Mouse (Mus musculus): ENCODE measurements around the gene Polr2a. TPM values are rescaled to one million over a fixed set of nuclear protein-coding genes. Genes with fewer than 3 reads are reported as not detected.
A peak's percentile ranks its signal among the peaks of the same experiment; 100 is the strongest.

Polr2a gene
- total and polyA plus RNA-seq, 2 experiments from 2014 or later = 10.2 to 16.9 TPM

- TF ChIP-seq CTCF (IDR thresholded peaks at IDR 0.05) = no peak
- H3K9ac ChIP-seq (replicated peaks; ENCODE audit: low read length, poor library complexity, severe bottlenecking) = no peak overlapping the region; the same call in 1 of the 2 replicates
- H3K4me2 ChIP-seq (ENCODE audit: low read depth, low read length, poor library complexity, severe bottlenecking) = peak overlapping the region; percentile 71
- no peak overlapping the region for H3K27ac ChIP-seq (ENCODE audit: low read depth, low read length)
- no peak for ATAC-seq (ENCODE audit: low FRiP score)
- no peak for DNase-seq (ENCODE audit: low spot score)
- H3K4me1 ChIP-seq (ENCODE audit: insufficient read depth, low read length) = peaks cover 11% of the 10 kb centered on the region
- H3K9me3 ChIP-seq (ENCODE audit: low read length) = no peaks in the 10 kb centered on the region
- no peaks in the 10 kb centered on the region for H3K27me3 ChIP-seq (ENCODE audit: insufficient read depth, low read length)
- no peaks in the 10 kb centered on the region for H3K36me3 ChIP-seq (ENCODE audit: insufficient read depth, low read length)
- WGBS = 62% methylated on average over 4 of the region's 4 CpGs
- peak overlapping the region; percentile 90 for H3K4me3 ChIP-seq (ENCODE audit: low read depth, low read length)
These were observed 9.1 kb upstream of the Polr2a start for GRCm38 (mm10) chr11:69767625-69767909.

- Histone ChIP-seq H3K9me3 (ENCODE audit: low read length) (no peaks in the 10 kb centered on the region), H3K4me2 (ENCODE audit: low read depth, low read length, poor library complexity, severe bottlenecking) (peak overlapping the region; percentile 71), H3K4me3 (ENCODE audit: low read depth, low read length) (peak overlapping the region; percentile 90), H3K9ac (replicated peaks; ENCODE audit: low read length, poor library complexity, severe bottlenecking) (peak overlapping the region; percentile 100), H3K27me3 (ENCODE audit: insufficient read depth, low read length) (no peaks in the 10 kb centered on the region), H3K27ac (ENCODE audit: low read depth, low read length) (peak overlapping the region; percentile 90), H3K4me1 (ENCODE audit: insufficient read depth, low read length) (peaks cover 11% of the 10 kb centered on the region), H3K36me3 (ENCODE audit: insufficient read depth, low read length) (no peaks in the 10 kb centered on the region)
- WGBS = 60% methylated on average over 13 of the region's 13 CpGs
- ATAC-seq (ENCODE audit: low FRiP score) = no peak
- no peak for DNase-seq (ENCODE audit: low spot score)
- no peak for TF ChIP-seq CTCF (IDR thresholded peaks at IDR 0.05)
These were observed 8.6 kb upstream of the Polr2a start for GRCm38 (mm10) chr11:69766872-69767624.

GRCm38 (mm10) chr11:69766126-69766609 lies 7.7 kb upstream of the Polr2a start:
- Histone ChIP-seq H3K36me3 (ENCODE audit: insufficient read depth, low read length) (no peaks in the 10 kb centered on the region), H3K4me2 (ENCODE audit: low read depth, low read length, poor library complexity, severe bottlenecking) (peak overlapping the region; percentile 71), H3K27ac (ENCODE audit: low read depth, low read length) (peak overlapping the region; percentile 90), H3K9ac (replicated peaks; ENCODE audit: low read length, poor library complexity, severe bottlenecking) (peak overlapping the region; percentile 100), H3K27me3 (ENCODE audit: insufficient read depth, low read length) (no peaks in the 10 kb centered on the region), H3K4me1 (ENCODE audit: insufficient read depth, low read length) (peaks cover 11% of the 10 kb centered on the region), H3K4me3 (ENCODE audit: low read depth, low read length) (peak overlapping the region; percentile 90), H3K9me3 (ENCODE audit: low read length) (no peaks in the 10 kb centered on the region)
- TF ChIP-seq CTCF (IDR thresholded peaks at IDR 0.05) = no peak
- peak; percentile 77 for ATAC-seq (ENCODE audit: low FRiP score)
- WGBS = under 1% methylated on average over 34 of the region's 37 CpGs
- DNase-seq (ENCODE audit: low spot score) = peak; percentile 72

DNA sequence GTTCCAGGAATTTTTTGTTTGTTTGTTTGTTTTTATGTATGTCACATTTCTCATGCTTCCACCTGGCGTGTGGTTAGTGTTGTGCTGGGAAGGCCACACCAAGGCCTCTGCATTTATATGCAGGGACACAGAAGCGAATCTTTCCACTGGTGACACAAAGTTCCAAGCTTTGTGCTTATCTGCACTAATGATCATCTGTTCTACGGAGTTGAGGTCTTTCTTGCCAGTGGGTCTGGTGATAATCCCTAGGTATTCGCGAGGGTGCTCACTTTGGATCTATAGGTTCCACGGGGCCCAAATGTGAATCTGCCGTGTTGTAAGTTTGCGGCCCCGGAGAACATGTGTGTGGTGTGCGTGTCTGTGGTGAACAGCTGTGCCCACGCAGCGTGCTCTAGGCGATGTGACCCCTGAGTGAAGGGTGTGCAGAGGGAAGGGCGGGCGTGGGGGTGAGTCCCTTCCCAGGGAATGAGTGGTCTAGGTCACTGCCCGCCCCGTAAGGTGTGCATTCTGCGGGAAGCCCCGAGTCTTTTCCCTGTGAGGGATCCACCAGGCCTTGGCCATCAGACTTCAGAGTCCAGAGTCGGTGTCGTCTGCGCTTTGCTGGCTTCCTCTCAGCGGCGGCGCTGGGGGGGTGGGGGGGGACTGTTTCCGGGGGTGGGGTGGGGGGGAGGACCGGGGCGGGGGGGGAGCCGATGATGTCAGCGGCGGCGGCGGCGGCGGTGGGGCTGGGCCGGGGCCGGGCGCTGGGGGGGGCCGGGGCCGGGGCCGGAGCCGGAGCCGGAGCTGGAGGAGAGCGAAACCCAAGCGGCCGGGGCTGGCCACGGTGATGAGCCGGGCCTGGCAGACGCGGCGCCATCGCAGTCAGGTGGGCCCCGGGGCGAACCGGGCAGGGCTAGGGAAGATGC lies 7.0 kb upstream of the Polr2a start, which contains the start of gene Zbtb4:
Gene Zbtb4 (plus strand): TSS at position 692 of the 905 bp plus-strand sequence.
- Histone ChIP-seq H3K4me1 (ENCODE audit: insufficient read depth, low read length) (peaks cover 13% of the 10 kb centered on the region), H3K27ac (ENCODE audit: low read depth, low read length) (peak within 1 kb of the TSS; percentile 90), H3K9ac (replicated peaks; ENCODE audit: low read length, poor library complexity, severe bottlenecking) (peak within 1 kb of the TSS; percentile 100), H3K4me3 (ENCODE audit: low read depth, low read length) (peak within 1 kb of the TSS; percentile 90), H3K9me3 (ENCODE audit: low read length) (no peaks in the 10 kb centered on the region), H3K27me3 (ENCODE audit: insufficient read depth, low read length) (no peaks in the 10 kb centered on the region), H3K36me3 (ENCODE audit: insufficient read depth, low read length) (no peaks in the 10 kb centered on the region), H3K4me2 (ENCODE audit: low read depth, low read length, poor library complexity, severe bottlenecking) (peak within 1 kb of the TSS; percentile 71)
- no peak for TF ChIP-seq CTCF (IDR thresholded peaks at IDR 0.05)
- DNase-seq (ENCODE audit: low spot score) (peak; percentile 35), ATAC-seq (ENCODE audit: low FRiP score) (peak; percentile 64)
- 18% methylated on average over 34 of the region's 55 CpGs for WGBS

DNA sequence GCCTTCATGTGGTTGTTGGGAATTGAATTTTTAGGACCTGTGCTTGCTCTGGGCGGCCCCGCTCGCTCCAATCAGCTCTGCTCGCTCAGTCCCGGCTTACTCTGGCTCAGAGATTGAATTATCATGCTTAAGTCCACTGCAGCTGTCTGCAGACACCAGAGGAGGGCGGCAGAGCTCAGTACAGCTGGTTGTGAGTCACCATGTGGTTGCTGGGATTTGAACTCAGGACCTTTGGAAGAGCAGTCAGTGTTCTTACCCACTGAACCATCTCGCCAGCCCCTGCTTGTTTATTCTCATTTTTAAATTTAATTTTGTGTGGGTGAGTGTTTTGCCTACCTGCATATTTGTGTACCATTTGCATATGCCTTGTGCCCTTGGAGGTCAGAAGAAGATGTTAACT lies 5.1 kb upstream of the Polr2a start:
- 72% methylated on average over 7 of the region's 7 CpGs for WGBS
- Histone ChIP-seq H3K4me2 (ENCODE audit: low read depth, low read length, poor library complexity, severe bottlenecking) (no peak overlapping the region), H3K9me3 (ENCODE audit: low read length) (no peaks in the 10 kb centered on the region), H3K36me3 (ENCODE audit: insufficient read depth, low read length) (no peaks in the 10 kb centered on the region), H3K9ac (replicated peaks; ENCODE audit: low read length, poor library complexity, severe bottlenecking) (no peak overlapping the region), H3K27ac (ENCODE audit: low read depth, low read length) (no peak overlapping the region), H3K27me3 (ENCODE audit: insufficient read depth, low read length) (no peaks in the 10 kb centered on the region), H3K4me1 (ENCODE audit: insufficient read depth, low read length) (peaks cover 20% of the 10 kb centered on the region), H3K4me3 (ENCODE audit: low read depth, low read length) (no peak overlapping the region)
- DNase-seq (ENCODE audit: low spot score) = no peak
- TF ChIP-seq CTCF (IDR thresholded peaks at IDR 0.05) = peak; percentile 36
- no peak for ATAC-seq (ENCODE audit: low FRiP score)

Measured in midbrain, postnatal 0 days (tissue).